Mouse (Mus musculus) neural tube, embryonic 14.5 days (tissue): ENCODE measurements around the gene Vmn1r93. TPM values are rescaled to one million over a fixed set of nuclear protein-coding genes. Genes with fewer than 3 reads are reported as not detected.
"Not testable (repeated sequence)": the region's sequence is repeated elsewhere in the genome, so short reads cannot be mapped to it uniquely, and the experiment has no call there.

ENCODE experiments used
- ATAC-seq: fragments of 200-750 bp; cut with Nextera tagmentation; 2 replicates; pipeline ENCODE4 v1.8.0; 2017; ENCODE audit warnings: low read depth, mild to moderate bottlenecking, moderate TSS enrichment, moderate library complexity
- H3K27ac ChIP-seq: fragments of 300-500 bp; sonication (generic); 2 replicates; pipeline ENCODE4 v1.5.1; 2014; ENCODE audit warnings: low read depth, mild to moderate bottlenecking, control low read depth, low read length, moderate library complexity, mixed read lengths
- H3K27me3 ChIP-seq: fragments of 300-500 bp; sonication (generic); 2 replicates; pipeline ENCODE4 v1.6.1; 2014; ENCODE audit warnings: low read length; ENCODE audit not compliant: control insufficient read depth, insufficient read depth
- H3K36me3 ChIP-seq: fragments of 300-500 bp; sonication (generic); 2 replicates; pipeline ENCODE4 v1.6.1; 2014; ENCODE audit warnings: low read length, mixed read lengths; ENCODE audit not compliant: control insufficient read depth, insufficient read depth
- H3K4me1 ChIP-seq: fragments of 300-500 bp; sonication (generic); 2 replicates; pipeline ENCODE4 v1.6.1; 2014; ENCODE audit warnings: low read length; ENCODE audit not compliant: control insufficient read depth, insufficient read depth
- H3K4me2 ChIP-seq: fragments of 300-500 bp; sonication (generic); 2 replicates; pipeline ENCODE4 v1.6.1; 2014; ENCODE audit warnings: mild to moderate bottlenecking, low read depth, low read length, control low read depth
- H3K4me3 ChIP-seq: fragments of 300-500 bp; sonication (generic); 2 replicates; pipeline ENCODE4 v1.5.1; 2014; ENCODE audit warnings: low read depth, low read length, control low read depth, mixed read lengths
- H3K9ac ChIP-seq: fragments of 300-500 bp; sonication (generic); replicated peaks from 2 replicates; pipeline ENCODE4 v1.6.1; 2014; ENCODE audit warnings: low read depth, mild to moderate bottlenecking, control low read depth, low read length, mixed read lengths
- H3K9me3 ChIP-seq: fragments of 300-500 bp; sonication (generic); 2 replicates; pipeline ENCODE4 v1.6.1; 2016; ENCODE audit warnings: low read length; ENCODE audit not compliant: control insufficient read depth
- WGBS: fragments of 180-500 bp; shearing (Covaris S2); extraction: QIAGEN DNeasy Blood & Tissue Kit; methylation state at CpG from one replicate; pipeline ENCODE4 v1.1.7; 2014; 5-methylcytosine and 5-hydroxymethylcytosine counted together
- polyA plus RNA-seq: library from polyadenylated mRNA; unstranded; fragments of >200 nt; fragmentation: Nextera tagmentation; extraction: Ambion mirVana; gene quantifications from 2 replicates; pipeline ENCODE4 v1.2.1, GENCODE M21; 2014

Gene Vmn1r93
- not detected in 2 replicates for polyA plus RNA-seq

GRCm38 (mm10) chr7:20138988-20139387 is at the start of gene Vmn1r93:
Vmn1r93 (minus strand) TSS chr7:20139088.
- H3K27me3 ChIP-seq, H3K4me2 ChIP-seq, H3K9me3 ChIP-seq, H3K4me1 ChIP-seq, H3K36me3 ChIP-seq, ATAC-seq, H3K9ac ChIP-seq, H3K27ac ChIP-seq, H3K4me3 ChIP-seq: not testable (repeated sequence)
- no CpG with 5 or more reads among the region's 5 CpGs for WGBS

GRCm38 (mm10) chr7:20168277-20168676 is 29.4 kb upstream of the Vmn1r93 start, which contains the start of gene Vmn1r94:
Vmn1r94 (minus strand) TSS chr7:20168377.
- H3K4me2 ChIP-seq, H3K9ac ChIP-seq, H3K4me3 ChIP-seq, ATAC-seq, H3K9me3 ChIP-seq, H3K27ac ChIP-seq, H3K4me1 ChIP-seq, H3K27me3 ChIP-seq, H3K36me3 ChIP-seq: not testable (repeated sequence)
- WGBS = no CpG with 5 or more reads among the region's 3 CpGs

DNA sequence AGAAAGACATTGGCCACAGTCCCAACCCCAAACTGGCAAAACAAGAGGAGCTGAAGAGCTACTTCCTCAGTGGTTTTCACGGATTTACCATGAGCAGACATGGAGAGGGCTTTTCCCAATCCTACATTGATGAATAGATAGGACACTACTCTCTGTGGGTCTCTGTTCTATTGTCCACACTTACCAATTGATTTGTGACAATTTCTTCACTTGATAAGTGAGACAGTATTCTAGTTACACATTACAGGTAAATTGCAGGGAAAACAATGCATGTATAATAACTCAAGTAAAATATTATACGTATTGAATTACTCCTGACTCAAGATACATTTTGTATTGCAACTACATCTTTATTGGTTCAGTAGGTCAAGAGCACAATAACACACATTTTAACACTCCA is 16.4 kb downstream of the Vmn1r93 start, which contains the start of gene Gm16442:
Gene Gm16442, minus strand, starts transcription at position 101 of the 400 bp plus-strand sequence.
- not testable (repeated sequence) for H3K4me2 ChIP-seq, H3K4me1 ChIP-seq, ATAC-seq, H3K36me3 ChIP-seq, H3K27me3 ChIP-seq, H3K4me3 ChIP-seq, H3K9ac ChIP-seq, H3K27ac ChIP-seq, H3K9me3 ChIP-seq
- no CpG with 5 or more reads among the region's 2 CpGs for WGBS

GRCm38 (mm10) chr7:20099380-20099779 is 39.5 kb downstream of the Vmn1r93 start, which contains the start of gene Vmn1r91:
Vmn1r91 (plus strand) TSS chr7:20099680.
- ATAC-seq, H3K36me3 ChIP-seq: not testable (repeated sequence)
- 86% methylated on average over 5 of the region's 5 CpGs for WGBS

More at GRCm38 (mm10) chr7:20099380-20099779, 39.5 kb downstream of the Vmn1r93 start, which contains the start of gene Vmn1r91:
- H3K27ac ChIP-seq, H3K9ac ChIP-seq, H3K4me3 ChIP-seq, H3K9me3 ChIP-seq, H3K4me2 ChIP-seq, H3K4me1 ChIP-seq, H3K27me3 ChIP-seq: not testable (repeated sequence)

Other genes starting within 250 kb of the Vmn1r93 start
- 7.2 and 9.1 TPM in 2 replicates for gene Pvr, start 217.9 kb downstream of the Vmn1r93 start, polyA plus RNA-seq
- not detected in 2 replicates for gene Igsf23, start 188.3 kb downstream of the Vmn1r93 start, polyA plus RNA-seq
- not detected in 2 replicates for gene Ceacam20, start 173.7 kb downstream of the Vmn1r93 start, polyA plus RNA-seq
- not detected in 2 replicates for gene Nlrp9b, start 147.6 kb downstream of the Vmn1r93 start, polyA plus RNA-seq
- not detected in 2 replicates for gene Vmn1r91, start 39.4 kb downstream of the Vmn1r93 start, polyA plus RNA-seq
- not detected in 2 replicates for gene Gm16442, start 16.5 kb downstream of the Vmn1r93 start, polyA plus RNA-seq
- not detected in 2 replicates for gene Vmn1r94, start 29.3 kb upstream of the Vmn1r93 start, polyA plus RNA-seq
- gene Vmn1r95, start 54.6 kb upstream of the Vmn1r93 start, polyA plus RNA-seq = not detected in 2 replicates
- not detected in 2 replicates for gene Gm6164, start 66.5 kb upstream of the Vmn1r93 start, polyA plus RNA-seq
- gene Gm4498, start 94.7 kb upstream of the Vmn1r93 start, polyA plus RNA-seq = not detected in 2 replicates
- gene Gm5890, start 123.7 kb upstream of the Vmn1r93 start, polyA plus RNA-seq = not detected in 2 replicates
- not detected in 2 replicates for gene Gm4133, start 195.0 kb upstream of the Vmn1r93 start, polyA plus RNA-seq
- gene Gm5728, start 236.3 kb upstream of the Vmn1r93 start, polyA plus RNA-seq = not detected in 2 replicates